ENCODE assay signal across 21 mouse cellular contexts in the genomic region with DNA sequence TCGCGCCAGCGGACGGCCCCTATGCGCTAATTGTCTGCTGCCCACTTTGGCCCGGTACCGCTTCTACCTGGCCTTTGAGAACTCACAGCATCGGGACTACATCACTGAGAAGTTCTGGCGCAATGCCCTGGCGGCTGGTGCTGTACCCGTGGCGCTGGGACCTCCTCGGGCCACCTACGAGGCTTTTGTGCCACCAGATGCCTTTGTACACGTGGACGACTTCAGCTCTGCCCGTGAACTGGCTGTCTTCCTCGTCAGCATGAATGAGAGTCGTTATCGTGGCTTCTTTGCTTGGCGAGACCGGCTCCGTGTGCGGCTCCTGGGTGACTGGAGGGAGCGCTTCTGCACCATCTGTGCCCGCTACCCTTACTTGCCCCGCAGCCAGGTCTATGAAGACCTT. TPM values are rescaled to one million over a fixed set of nuclear protein-coding genes. Genes with fewer than 3 reads are reported as not detected.
DNase-seq lines count a peak whose midpoint lies in the region; ATAC-seq and TF ChIP-seq lines count a peak whose summit lies in the region.
"Had no signal": no experiment of that assay in that cellular context is flagged by ENCODE, and none has a peak within 500 bp of the region (broad histone marks: within the 10 kb centered on the region; RNA-seq: fewer than 3 reads in every experiment).

No protein-coding gene starts in this region.

- ATAC-seq in limb, embryonic 12.5 days (ENCODE audit: insufficient number of reproducible peaks, insufficient read depth, low FRiP score, low TSS enrichment, low read depth): no peak
- ATAC-seq in kidney, embryonic 15.5 days (replicated peaks; ENCODE audit: low FRiP score): no peak
- ATAC-seq: liver, postnatal 0 days; midbrain, embryonic 15.5 days had no signal

- no peak overlapping the region for H3K4me2 ChIP-seq in limb, embryonic 12.5 days
- H3K4me2 ChIP-seq in kidney, embryonic 15.5 days: no peak overlapping the region
- H3K4me2 ChIP-seq: embryonic facial prominence, embryonic 13.5 days; midbrain, embryonic 15.5 days had no signal

- H3K4me1 ChIP-seq in limb, embryonic 12.5 days (replicated peaks): peaks cover 6% of the 10 kb centered on the region
- peaks cover 14% of the 10 kb centered on the region for H3K4me1 ChIP-seq in limb, embryonic 10.5 days
- H3K4me1 ChIP-seq in ES-Bruce4 (ENCODE audit: control insufficient read depth, insufficient read depth, low read length): peaks cover 2% of the 10 kb centered on the region
- H3K4me1 ChIP-seq in kidney, embryonic 15.5 days: peaks cover 24% of the 10 kb centered on the region

- WGBS in limb, embryonic 12.5 days: 45% methylated on average over 27 of the region's 27 CpGs
- 49% methylated on average over 27 of the region's 27 CpGs for WGBS in limb, embryonic 10.5 days
- 60% methylated on average over 27 of the region's 27 CpGs for WGBS in kidney, embryonic 15.5 days

- H3K4me3 ChIP-seq in limb, embryonic 12.5 days (replicated peaks): no peak overlapping the region
- no peak overlapping the region for H3K4me3 ChIP-seq in limb, embryonic 10.5 days
- H3K4me3 ChIP-seq in ES-Bruce4 (ENCODE audit: low read depth, low read length): peak overlapping the region; percentile 43
- H3K4me3 ChIP-seq in kidney, embryonic 15.5 days (replicated peaks): no peak overlapping the region
- H3K4me3 ChIP-seq: embryonic facial prominence, embryonic 13.5 days; gastrocnemius, adult 2 months; heart, embryonic 10.5 days; hindbrain, embryonic 10.5 days; midbrain, embryonic 15.5 days; myocyte had no signal

- no peaks in the 10 kb centered on the region for H3K36me3 ChIP-seq in limb, embryonic 12.5 days
- H3K36me3 ChIP-seq in limb, embryonic 10.5 days: no peaks in the 10 kb centered on the region
- no peaks in the 10 kb centered on the region for H3K36me3 ChIP-seq in ES-Bruce4 (ENCODE audit: control insufficient read depth, insufficient read depth, low read length, poor library complexity, severe bottlenecking)
- H3K36me3 ChIP-seq in kidney, embryonic 15.5 days: no peaks in the 10 kb centered on the region
- H3K36me3 ChIP-seq: embryonic facial prominence, embryonic 13.5 days; G1E; heart, embryonic 10.5 days; hindbrain, embryonic 10.5 days; midbrain, embryonic 15.5 days had no signal

- no peaks in the 10 kb centered on the region for H3K9me3 ChIP-seq in limb, embryonic 12.5 days
- H3K9me3 ChIP-seq in limb, embryonic 10.5 days (replicated peaks): no peaks in the 10 kb centered on the region
- no peaks in the 10 kb centered on the region for H3K9me3 ChIP-seq in ES-Bruce4 (replicated peaks; ENCODE audit: control insufficient read depth, insufficient read depth, low read length, poor library complexity, severe bottlenecking)
- no peaks in the 10 kb centered on the region for H3K9me3 ChIP-seq in kidney, embryonic 15.5 days (replicated peaks)
- H3K9me3 ChIP-seq: embryonic facial prominence, embryonic 13.5 days; G1E; heart, embryonic 10.5 days; hindbrain, embryonic 10.5 days; midbrain, embryonic 15.5 days had no signal

- no peak overlapping the region for H3K27ac ChIP-seq in limb, embryonic 12.5 days
- H3K27ac ChIP-seq in limb, embryonic 10.5 days: no peak overlapping the region
- H3K27ac ChIP-seq in ES-Bruce4 (ENCODE audit: insufficient read depth, low read length): no peak overlapping the region
- no peak overlapping the region for H3K27ac ChIP-seq in kidney, embryonic 15.5 days
- H3K27ac ChIP-seq: embryonic facial prominence, embryonic 13.5 days; gastrocnemius, adult 2 months; heart, embryonic 10.5 days; hindbrain, embryonic 10.5 days; midbrain, embryonic 15.5 days had no signal

- no peak for TF ChIP-seq CTCF in ES-Bruce4 (IDR thresholded peaks at IDR 0.05; ENCODE audit: low read depth, low read length)

- no peak for TF ChIP-seq POLR2A in ES-Bruce4 (IDR thresholded peaks at IDR 0.05; ENCODE audit: insufficient read depth, low read length)

- peaks cover 69% of the 10 kb centered on the region for H3K27me3 ChIP-seq in limb, embryonic 12.5 days
- peaks cover 71% of the 10 kb centered on the region for H3K27me3 ChIP-seq in limb, embryonic 10.5 days (ENCODE audit: low read depth, poor library complexity, severe bottlenecking)
- H3K27me3 ChIP-seq in ES-Bruce4 (ENCODE audit: control insufficient read depth, insufficient read depth, low read length, poor library complexity, severe bottlenecking): no peaks in the 10 kb centered on the region
- H3K27me3 ChIP-seq in kidney, embryonic 15.5 days: peaks cover 33% of the 10 kb centered on the region
- H3K27me3 ChIP-seq: midbrain, embryonic 15.5 days had no signal

- TF ChIP-seq EP300 in ES-Bruce4 (IDR thresholded peaks at IDR 0.05; ENCODE audit: insufficient read depth, low read depth, low read length): no peak

- DNase-seq in limb, embryonic 10.5 days (ENCODE audit: low spot score): no peak
- peak; percentile 53 to 65 for DNase-seq in cerebellum, adult 18-20 months
- peak; percentile 67 to 72 for DNase-seq in cerebellum, postnatal 25 days
- DNase-seq in spleen, postnatal 36 days (ENCODE audit: low spot score in 2 of 2): no peak
- DNase-seq: adrenal gland, postnatal 36 days; gastrocnemius, adult 2 months; kidney, adult 2 months; kidney, postnatal 14 days; liver, postnatal 0 days; lung, postnatal 14 days had no signal

- H3K9ac ChIP-seq in limb, embryonic 12.5 days (replicated peaks): peak overlapping the region; percentile 18; the same call in 1 of the 2 replicates
- peak overlapping the region; percentile 36 for H3K9ac ChIP-seq in ES-Bruce4 (ENCODE audit: low read depth, poor library complexity, severe bottlenecking)
- no peak overlapping the region for H3K9ac ChIP-seq in kidney, embryonic 15.5 days
- H3K9ac ChIP-seq: liver, postnatal 0 days; midbrain, embryonic 15.5 days had no signal

RNA-seq across cellular contexts. Expression of a gene that starts 2.4 kb away (rescaled TPM):
- not detected in 2 replicates for polyA plus RNA-seq in limb, embryonic 12.5 days (2016; fragmentation: Nextera tagmentation; extraction: Ambion mirVana)
- not detected in 2 replicates for polyA plus RNA-seq in limb, embryonic 10.5 days (2016; fragmentation: Nextera tagmentation; extraction: Ambion mirVana)
- not detected in 2 replicates for polyA plus RNA-seq in ES-Bruce4 (2011; ENCODE audit: insufficient read depth, insufficient read length, low read depth, missing spikeins)
- 0.08 and 0.18 TPM in 2 replicates for polyA plus RNA-seq in kidney, embryonic 15.5 days (2015; fragmentation: Nextera tagmentation; extraction: Ambion mirVana)
- polyA plus RNA-seq: G1E; heart, embryonic 10.5 days; heart, postnatal 0 days; hindbrain, embryonic 10.5 days had no signal

RNA-seq across cellular contexts. Expression of a gene that starts 3.0 kb away (rescaled TPM):
- polyA plus RNA-seq in limb, embryonic 12.5 days (2016; fragmentation: Nextera tagmentation; extraction: Ambion mirVana): 3.5 and 5.3 TPM in 2 replicates
- polyA plus RNA-seq in limb, embryonic 10.5 days (2016; fragmentation: Nextera tagmentation; extraction: Ambion mirVana): 2.8 and 4.4 TPM in 2 replicates
- 14.0 and 14.2 TPM in 2 replicates for polyA plus RNA-seq in ES-Bruce4 (2011; ENCODE audit: insufficient read depth, insufficient read length, low read depth, missing spikeins)
- 11.0 and 11.1 TPM in 2 replicates for polyA plus RNA-seq in kidney, embryonic 15.5 days (2015; fragmentation: Nextera tagmentation; extraction: Ambion mirVana)

RNA-seq across cellular contexts. Expression of a gene that starts 26.3 kb away (rescaled TPM):
- 10.9 and 12.6 TPM in 2 replicates for polyA plus RNA-seq in limb, embryonic 12.5 days (2016; fragmentation: Nextera tagmentation; extraction: Ambion mirVana)
- polyA plus RNA-seq in limb, embryonic 10.5 days (2016; fragmentation: Nextera tagmentation; extraction: Ambion mirVana): 5.7 and 8.1 TPM in 2 replicates
- polyA plus RNA-seq in ES-Bruce4 (2011; ENCODE audit: insufficient read depth, insufficient read length, low read depth, missing spikeins): 29.7 and 40.9 TPM in 2 replicates
- polyA plus RNA-seq in kidney, embryonic 15.5 days (2015; fragmentation: Nextera tagmentation; extraction: Ambion mirVana): 41.3 and 52.5 TPM in 2 replicates
- polyA plus RNA-seq: G1E had no signal

RNA-seq across cellular contexts. Expression of a gene that starts 29.8 kb away (rescaled TPM):
- polyA plus RNA-seq in limb, embryonic 12.5 days (2016; fragmentation: Nextera tagmentation; extraction: Ambion mirVana): 0.15 and 0.31 TPM in 2 replicates
- polyA plus RNA-seq in limb, embryonic 10.5 days (2016; fragmentation: Nextera tagmentation; extraction: Ambion mirVana): 0.19 TPM in 1 of 2 replicates, not detected in the other
- polyA plus RNA-seq in ES-Bruce4 (2011; ENCODE audit: insufficient read depth, insufficient read length, low read depth, missing spikeins): 4.2 and 5.6 TPM in 2 replicates
- polyA plus RNA-seq in kidney, embryonic 15.5 days (2015; fragmentation: Nextera tagmentation; extraction: Ambion mirVana): 4.5 and 4.6 TPM in 2 replicates
- polyA plus RNA-seq: C2C12; heart, embryonic 10.5 days had no signal

RNA-seq across cellular contexts. Expression of a gene that starts 31.2 kb away (rescaled TPM):
- 0.68 and 1.0 TPM in 2 replicates for polyA plus RNA-seq in limb, embryonic 12.5 days (2016; fragmentation: Nextera tagmentation; extraction: Ambion mirVana)
- polyA plus RNA-seq in limb, embryonic 10.5 days (2016; fragmentation: Nextera tagmentation; extraction: Ambion mirVana): 0.30 and 1.1 TPM in 2 replicates
- polyA plus RNA-seq in ES-Bruce4 (2011; ENCODE audit: insufficient read depth, insufficient read length, low read depth, missing spikeins): not detected in 2 replicates
- polyA plus RNA-seq in kidney, embryonic 15.5 days (2015; fragmentation: Nextera tagmentation; extraction: Ambion mirVana): 3.6 and 3.9 TPM in 2 replicates
- polyA plus RNA-seq: G1E had no signal

Comparison
In these comparisons a context has a peak if more than half of its experiments do, and no peak if none do; other contexts are left out.
1. DNase-seq: peak in cerebellum, adult 18-20 months (2 of 2) and cerebellum, postnatal 25 days (2 of 2); none in limb, embryonic 10.5 days (single experiment) and spleen, postnatal 36 days (0 of 2).